Mouse (Mus musculus) thymus, postnatal 0 days (tissue): ENCODE measurements around the gene Stx1a. TPM values are rescaled to one million over a fixed set of nuclear protein-coding genes. Genes with fewer than 3 reads are reported as not detected.

Experiments
- DNase-seq: peaks from one replicate; pipeline ENCODE4 v3.0.0-alpha.2; 2015; ENCODE audit warnings: low spot score
- polyA plus RNA-seq: library from polyadenylated mRNA; unstranded; fragments of >200 nt; fragmentation: Nextera tagmentation; extraction: Ambion mirVana; gene quantifications from 2 replicates; pipeline ENCODE4 v1.2.1, GENCODE M21; 2015

Stx1a gene
- polyA plus RNA-seq, 1 experiment from 2014 or later: 3.2 TPM

DNA sequence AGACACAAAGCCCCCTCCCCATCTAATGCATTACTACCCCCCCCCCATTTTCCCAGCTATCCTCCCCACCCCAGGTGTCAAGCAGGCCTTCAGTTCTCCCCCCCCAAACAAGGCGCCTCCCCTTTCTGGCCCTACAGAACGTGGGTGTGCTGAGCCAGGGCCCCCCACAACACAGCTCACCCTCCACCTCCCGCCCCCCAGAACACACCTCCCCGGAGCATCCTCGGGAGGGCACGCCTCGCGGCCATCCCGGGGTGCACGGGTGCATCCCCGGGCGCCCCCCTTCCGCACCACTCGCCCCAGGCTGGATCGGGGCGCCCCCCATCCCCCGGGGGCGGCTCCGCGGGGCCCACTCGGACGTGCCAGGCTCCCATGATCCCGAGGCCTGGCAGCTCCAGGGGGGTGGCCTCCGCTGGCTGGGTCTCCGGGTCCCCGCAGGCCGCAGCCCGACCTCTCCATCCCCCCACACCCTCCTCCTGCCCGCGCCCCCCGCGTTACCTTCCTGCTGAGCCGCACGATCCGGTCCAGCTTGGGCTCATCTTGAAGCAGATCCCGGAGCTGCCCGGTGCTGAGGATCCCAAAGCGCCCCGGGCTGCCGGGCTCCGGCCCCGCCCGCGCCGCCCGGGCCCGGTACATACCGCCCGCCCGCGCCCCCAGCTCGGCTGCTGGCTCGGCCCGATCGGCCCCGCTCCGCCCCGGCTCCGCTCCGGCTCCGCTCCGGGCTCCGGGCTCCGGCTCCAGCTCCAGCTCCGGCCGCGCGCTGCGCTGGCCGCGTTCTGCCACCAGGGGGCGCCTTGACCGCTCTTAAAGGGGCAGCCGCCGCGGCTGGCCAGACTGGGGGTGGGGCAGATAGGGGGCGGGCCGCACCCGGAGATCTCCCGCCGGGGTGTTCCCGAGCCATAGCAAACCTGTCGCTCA, 54.5 kb downstream of the Stx1a start, which contains the start of gene Vps37d:
Gene Vps37d, minus strand, starts transcription at position 703 of the 918 bp plus-strand sequence.
- peak; percentile 81 for DNase-seq

DNA sequence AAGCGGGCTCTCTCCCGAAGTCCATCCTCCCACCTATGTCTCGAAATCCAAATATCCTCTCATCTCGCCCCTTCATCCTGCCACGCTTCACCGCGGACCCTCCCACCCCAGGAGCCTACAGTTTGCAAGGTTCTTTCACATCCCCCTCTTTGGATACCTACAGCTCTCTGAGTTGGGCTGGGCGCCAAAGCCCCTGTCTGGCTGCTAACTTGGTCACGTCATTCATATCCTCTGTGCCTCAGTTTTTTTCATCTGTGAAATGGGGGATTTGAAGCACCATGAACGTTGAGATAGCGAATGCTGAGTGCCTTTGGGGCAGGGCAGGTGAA, 55.2 kb downstream of the Stx1a start:
- DNase-seq: no peak

DNA sequence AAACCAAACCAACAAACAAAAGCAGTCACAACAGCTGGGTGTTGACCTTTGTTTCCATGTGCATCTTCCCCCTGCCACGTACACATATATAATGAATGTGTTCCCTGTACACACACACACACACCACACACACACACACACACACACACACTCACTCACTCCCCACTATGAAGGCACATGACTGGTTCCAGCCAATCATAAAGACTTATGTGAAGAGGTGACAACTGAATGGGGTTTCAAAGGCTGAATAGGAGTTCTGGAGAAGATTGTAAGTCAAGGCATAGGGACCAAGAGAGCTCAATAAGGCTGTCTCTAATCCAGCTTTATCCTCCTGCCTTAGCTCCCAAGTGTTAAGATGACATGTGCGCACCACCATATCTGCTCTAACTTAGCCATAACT, 56.3 kb downstream of the Stx1a start:
- DNase-seq: no peak

DNA sequence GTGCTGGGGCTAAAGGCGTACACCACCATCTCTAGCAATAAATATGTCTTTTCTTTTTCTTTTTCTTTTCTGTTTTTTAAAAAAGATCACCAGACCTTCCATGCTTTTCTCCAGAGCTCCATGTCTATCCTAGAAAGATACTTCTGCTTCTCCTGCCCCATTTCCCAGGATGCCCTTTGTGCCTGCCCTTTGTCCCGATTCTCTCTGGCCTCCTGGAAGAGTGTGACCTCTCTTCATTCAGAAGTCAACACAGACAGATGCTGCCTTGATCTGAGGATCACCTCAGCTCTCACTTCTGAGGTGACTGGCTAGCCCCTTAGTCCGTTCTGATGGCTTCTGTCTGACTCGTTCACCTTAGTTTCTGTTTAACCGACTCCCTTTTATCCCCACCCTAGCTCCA, 57.3 kb downstream of the Stx1a start:
- no peak for DNase-seq

DNA sequence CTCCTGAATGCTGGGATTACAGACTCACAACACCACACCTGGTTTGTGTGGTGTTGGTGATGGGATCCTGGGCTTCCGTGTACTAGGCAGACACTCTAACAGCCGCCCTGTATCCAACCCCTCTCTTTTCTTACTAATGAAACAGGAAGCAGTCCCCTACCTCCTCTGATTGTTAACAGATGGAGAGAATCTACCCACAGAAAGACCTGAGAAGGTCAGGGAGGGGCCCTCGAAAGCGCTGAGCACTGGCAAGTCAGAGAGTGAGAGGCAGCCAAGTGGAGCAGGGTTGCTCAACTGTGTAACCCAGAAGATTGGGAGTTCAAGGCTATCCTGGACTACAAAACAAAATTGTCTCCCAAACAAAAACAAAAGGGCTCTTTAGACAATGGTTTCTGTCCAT, 63.6 kb downstream of the Stx1a start:
- DNase-seq: no peak

DNA sequence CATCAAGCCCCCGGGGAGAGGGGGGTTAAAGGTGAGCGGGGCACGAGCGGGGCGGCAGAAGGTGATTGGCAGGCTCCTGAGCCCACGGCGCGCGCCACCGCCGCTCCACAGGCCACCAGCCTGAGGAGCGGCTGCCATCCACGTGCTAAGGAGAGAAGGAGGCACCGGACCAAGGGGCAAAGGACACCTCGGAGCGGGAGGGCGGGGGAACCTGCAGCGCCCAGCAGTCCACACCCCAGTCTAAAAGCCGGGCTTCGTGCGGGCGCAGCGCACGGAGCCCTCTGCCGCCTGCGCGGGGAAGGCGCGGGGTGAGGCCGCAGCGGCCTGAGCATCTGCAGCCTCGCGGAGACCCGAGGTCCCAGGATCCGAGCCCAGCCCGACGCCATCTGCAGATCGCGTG, 66.4 kb downstream of the Stx1a start, which contains the start of gene Mlxipl:
Gene Mlxipl, plus strand, starts transcription at position 238 of the 400 bp plus-strand sequence.
- DNase-seq: no peak

Other genes with a start within 250 kb of the Stx1a start
- gene Tmem270, start 116.7 kb upstream of the Stx1a start, polyA plus RNA-seq: not detected in 2 replicates
- gene Cldn13, start 108.0 kb upstream of the Stx1a start, polyA plus RNA-seq: 4.1 and 5.0 TPM in 2 replicates
- 19.9 and 29.5 TPM in 2 replicates for gene Mettl27, start 91.1 kb upstream of the Stx1a start, polyA plus RNA-seq
- gene Cldn4, start 76.5 kb upstream of the Stx1a start, polyA plus RNA-seq: 32.6 and 35.4 TPM in 2 replicates
- 6.4 and 6.8 TPM in 2 replicates for gene Cldn3, start 37.3 kb upstream of the Stx1a start, polyA plus RNA-seq
- 51.0 and 52.2 TPM in 2 replicates for gene Abhd11, start 14.3 kb upstream of the Stx1a start, polyA plus RNA-seq
- 28.7 and 28.8 TPM in 2 replicates for gene Dnajc30, start 40.7 kb downstream of the Stx1a start, polyA plus RNA-seq
- 103 and 119 TPM in 2 replicates for gene Bud23, start 41.5 kb downstream of the Stx1a start, polyA plus RNA-seq
- 1.6 and 1.7 TPM in 2 replicates for gene Vps37d, start 54.8 kb downstream of the Stx1a start, polyA plus RNA-seq
- 0.38 and 0.39 TPM in 2 replicates for gene Mlxipl, start 66.4 kb downstream of the Stx1a start, polyA plus RNA-seq
- gene Tbl2, start 126.2 kb downstream of the Stx1a start, polyA plus RNA-seq: 13.1 and 13.7 TPM in 2 replicates
- 88.1 and 99.0 TPM in 2 replicates for gene Bcl7b, start 144.8 kb downstream of the Stx1a start, polyA plus RNA-seq
- 34.5 and 37.0 TPM in 2 replicates for gene Baz1b, start 163.8 kb downstream of the Stx1a start, polyA plus RNA-seq
- 0.33 and 0.64 TPM in 2 replicates for gene Fzd9, start 227.7 kb downstream of the Stx1a start, polyA plus RNA-seq